Mouse (Mus musculus): ENCODE measurements around the gene Olfr1330.
"Not testable (repeated sequence)": the region's sequence is repeated elsewhere in the genome, so short reads cannot be mapped to it uniquely, and the experiment has no call there.

Gene Olfr1330

DNA sequence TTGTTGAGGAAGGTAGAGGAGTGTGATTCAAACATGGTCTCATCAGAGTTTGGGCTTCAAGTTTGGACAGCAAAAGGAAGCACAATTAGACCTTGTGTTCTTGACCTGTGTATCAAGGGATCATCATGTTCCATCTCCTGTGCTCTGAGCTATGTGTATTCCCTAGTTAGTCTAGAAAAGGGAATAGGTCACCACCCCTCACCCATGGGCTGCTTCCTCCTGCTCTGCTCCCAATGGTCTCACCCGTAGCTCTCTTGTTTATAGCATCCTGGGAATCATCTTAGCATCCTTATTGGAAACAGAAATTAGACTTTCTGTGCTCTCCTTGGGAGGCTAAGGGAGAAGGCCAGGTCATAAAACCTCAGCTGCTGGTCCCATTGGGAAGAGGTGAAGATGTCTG is at the start of gene Olfr1330:
TSS of gene Olfr1330 (plus strand) at position 301 of the 400 bp plus-strand sequence.
- no peak for DNase-seq (ENCODE audit: low read depth)

- DNase-seq (ENCODE audit: low read depth) = no peak
These were observed 26.6 kb upstream of the Olfr1330 start for GRCm38 (mm10) chr4:118861791-118862190.

DNA sequence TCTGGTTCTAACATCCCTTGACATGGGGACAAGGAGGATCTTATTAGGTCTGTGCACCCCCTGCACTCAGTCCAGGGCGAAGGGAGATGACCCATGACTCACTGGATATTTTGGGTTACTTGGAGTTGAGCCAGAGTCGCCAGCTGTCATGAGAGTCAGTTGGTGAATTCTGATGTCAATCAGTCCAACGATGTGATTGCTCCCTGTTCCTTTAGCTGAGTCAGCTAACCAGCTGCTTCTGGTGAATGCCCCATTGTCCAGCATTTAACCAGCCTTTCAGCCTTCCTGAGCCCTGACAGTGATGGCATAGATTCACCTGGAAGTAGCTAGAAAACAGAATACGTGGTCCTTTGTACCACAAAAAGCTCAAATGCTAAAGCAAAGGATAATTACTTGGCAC is 25.7 kb upstream of the Olfr1330 start:
- DNase-seq (ENCODE audit: low read depth) = peak; percentile 9

DNA sequence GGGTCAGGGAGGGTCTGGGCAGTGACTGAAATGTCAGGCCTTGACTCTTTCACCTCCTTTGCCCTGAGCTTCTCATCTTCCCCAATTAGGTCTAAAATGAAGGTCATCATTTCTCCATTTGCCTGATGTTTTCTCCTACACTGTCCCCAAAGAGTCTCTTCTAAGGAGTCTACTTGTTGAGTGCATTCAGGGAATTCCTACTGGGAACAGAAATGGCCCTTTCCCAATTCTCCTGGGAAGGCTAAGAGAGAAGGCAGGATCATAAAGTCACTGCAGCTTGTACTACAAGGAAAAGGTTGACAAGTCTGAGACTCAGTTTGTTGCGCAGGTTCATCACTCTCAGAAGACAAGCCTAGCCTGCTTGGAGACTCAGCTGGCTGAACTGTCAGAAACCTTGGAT is 24.0 kb upstream of the Olfr1330 start, which contains the start of gene Olfr1331:
TSS of gene Olfr1331 (plus strand) at position 301 of the 400 bp plus-strand sequence.
- no peak for DNase-seq (ENCODE audit: low read depth)

DNA sequence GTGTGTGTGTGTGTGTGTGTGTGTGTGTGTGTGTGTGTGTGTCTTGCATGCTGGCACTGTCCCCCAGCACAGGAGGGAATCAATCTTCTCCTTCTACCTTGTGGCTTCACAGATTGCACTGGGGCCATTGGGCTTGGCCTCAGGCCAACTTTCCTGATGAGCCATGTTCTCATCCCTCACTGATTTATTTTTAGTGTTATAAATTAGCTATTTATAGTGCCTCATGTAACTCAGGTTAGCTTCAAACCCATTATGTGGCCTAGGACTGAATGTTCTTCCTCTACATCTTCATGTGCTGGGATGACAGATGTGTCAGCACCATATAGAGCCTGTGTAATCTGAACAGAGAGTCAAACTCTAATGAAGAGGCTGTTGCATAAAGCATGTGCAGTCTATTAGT is 20.8 kb upstream of the Olfr1330 start:
- no peak for DNase-seq (ENCODE audit: low read depth)

DNA sequence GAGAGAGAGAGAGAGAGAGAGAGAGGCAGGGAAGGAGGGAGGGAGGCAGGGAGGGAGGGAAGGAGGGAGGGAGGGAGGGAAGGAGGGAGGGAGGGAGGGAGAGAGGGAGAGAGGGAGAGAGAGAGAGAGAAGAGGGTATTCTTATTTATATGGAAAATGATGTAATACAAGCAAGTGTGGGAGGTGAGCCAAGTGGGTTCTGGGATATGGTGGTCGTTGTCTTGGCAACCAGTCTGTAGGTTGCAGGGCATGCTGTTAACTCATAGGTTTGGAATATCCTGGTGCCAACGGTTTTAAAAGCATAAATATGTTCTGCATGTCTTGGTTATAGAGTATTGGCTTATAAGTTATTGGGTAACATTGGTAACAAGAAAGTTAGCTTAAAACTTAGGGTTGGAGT is 13.6 kb downstream of the Olfr1330 start:
- DNase-seq (ENCODE audit: low read depth) = peak; percentile 35

DNA sequence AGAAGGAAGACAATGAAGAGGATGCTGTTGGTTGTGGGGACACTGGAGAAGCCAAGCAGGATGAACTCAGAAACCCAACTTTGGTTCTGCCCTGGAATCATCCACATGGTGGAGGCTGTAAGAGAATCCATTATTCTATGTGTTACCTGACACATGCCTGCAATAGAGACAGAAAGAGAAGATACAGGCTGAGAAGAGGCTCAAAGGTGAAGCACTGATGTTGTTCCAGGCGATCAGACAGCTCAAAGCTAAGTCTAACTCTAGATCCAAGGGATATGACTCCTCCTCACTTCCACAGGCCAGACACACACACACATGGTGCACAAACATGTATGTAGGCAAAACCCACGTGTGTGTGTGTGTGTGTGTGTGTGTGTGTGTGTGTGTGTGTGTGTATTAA is 29.0 kb downstream of the Olfr1330 start, which contains the start of gene Olfr1329:
TSS of gene Olfr1329 (minus strand) at position 101 of the 400 bp plus-strand sequence.
- DNase-seq (ENCODE audit: low read depth) = not testable (repeated sequence)

DNA sequence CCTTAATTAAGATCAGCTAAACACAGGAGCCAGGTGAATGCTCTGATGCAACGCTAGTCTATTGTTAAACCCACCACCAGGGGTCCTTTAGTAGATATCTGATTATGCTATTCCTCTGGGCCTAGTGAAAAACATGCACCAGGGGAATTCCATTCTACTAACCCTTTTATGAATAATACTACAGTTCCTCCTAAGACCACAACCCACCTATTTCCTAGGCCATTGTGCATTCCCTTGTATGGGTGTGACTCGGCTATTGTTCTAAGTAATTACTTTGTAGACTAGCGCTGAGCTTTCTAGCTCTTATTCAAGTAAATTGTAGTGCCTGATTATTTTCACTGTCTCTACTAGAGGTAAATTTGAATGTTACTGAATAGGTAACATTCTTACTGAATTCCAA is 42.9 kb downstream of the Olfr1330 start:
- DNase-seq (ENCODE audit: low read depth) = not testable (repeated sequence)

- no peak for DNase-seq (ENCODE audit: low read depth)
These were observed 50.1 kb downstream of the Olfr1330 start, which contains the start of gene Olfr1328 for GRCm38 (mm10) chr4:118938512-118938911. Gene Olfr1328, minus strand, starts transcription at chr4:118938612.
